Mouse (Mus musculus) C2C12 (cell line): ENCODE data around the gene Vcam1.

Source experiments
- CEBPB ChIP-seq: IDR thresholded peaks from one replicate; pipeline ENCODE4 v1.6.1; 2011; ENCODE audit warnings: low read depth, mild to moderate bottlenecking, control low read depth, moderate library complexity
- CTCF ChIP-seq: IDR thresholded peaks from one replicate; pipeline ENCODE4 v1.5.1; 2011; ENCODE audit not compliant: control insufficient read depth, insufficient read depth, insufficient read length
- FOSL1 ChIP-seq: IDR thresholded peaks from one replicate; pipeline ENCODE4 v1.8.0; 2011; ENCODE audit warnings: mild to moderate bottlenecking, low read length; ENCODE audit not compliant: poor library complexity, insufficient read depth, severe bottlenecking
- MAX ChIP-seq: IDR thresholded peaks from one replicate; pipeline ENCODE4 v1.6.1; 2011; ENCODE audit warnings: mild to moderate bottlenecking, control low read depth
- MYOD1 ChIP-seq: IDR thresholded peaks from one replicate; pipeline ENCODE4 v1.6.1; 2011; ENCODE audit warnings: low read depth; ENCODE audit not compliant: control insufficient read depth, insufficient read length
- MYOG ChIP-seq: IDR thresholded peaks from one replicate; pipeline ENCODE4 v1.6.1; 2011; ENCODE audit not compliant: control insufficient read depth, insufficient read length; ENCODE audit errors: extremely low read depth
- USF1 ChIP-seq: IDR thresholded peaks from one replicate; pipeline ENCODE4 v1.6.1; 2011; ENCODE audit warnings: low read depth, mild to moderate bottlenecking, control low read depth, moderate library complexity

DNA sequence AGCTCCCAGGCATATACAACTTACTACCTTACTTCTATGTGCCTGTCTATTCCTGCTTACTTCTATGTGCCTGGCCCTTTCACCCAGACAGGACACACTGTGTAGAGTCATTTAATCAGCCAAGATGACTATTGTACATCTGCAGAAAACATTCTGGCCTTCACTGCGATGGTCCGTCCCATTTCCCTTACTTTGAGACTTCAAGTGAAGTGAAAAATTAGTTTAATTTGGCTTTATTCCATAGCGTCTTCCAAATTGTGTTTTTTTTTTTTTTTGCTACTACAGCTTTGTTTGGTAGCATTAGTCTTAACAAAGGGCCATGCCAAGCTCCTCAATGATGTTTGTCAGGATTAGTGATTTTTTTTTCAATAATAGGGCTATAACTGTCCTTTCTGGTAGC lies 33.6 kb downstream of the Vcam1 start:
- TF ChIP-seq CTCF: no peak
- no peak for TF ChIP-seq MYOD1
- no peak for TF ChIP-seq MAX
- TF ChIP-seq USF1: no peak
- no peak for TF ChIP-seq MYOG
- no peak for TF ChIP-seq CEBPB
- no peak for TF ChIP-seq FOSL1
